Mouse (Mus musculus) megakaryocyte-erythroid progenitor cell, adult 5-6 weeks (primary cell): Measurements from ENCODE around the gene Pip5kl1. TPM values are rescaled to one million over a fixed set of nuclear protein-coding genes. Genes with fewer than 3 reads are reported as not detected.

Experiments
- ATAC-seq: replicated peaks from 2 replicates; pipeline ENCODE4 v1.8.0; 2016; ENCODE audit warnings: mild to moderate bottlenecking, inconsistent platforms; ENCODE audit not compliant: severe bottlenecking, poor library complexity, low FRiP score, low TSS enrichment
- total RNA-seq, 2 experiments: library from RNA; stranded (forward) in 1 of 2; stranded (reverse) in 1 of 2; fragments of 200-1000, 215-1000 nt in 1 of 2; fragments of >200 nt in 1 of 2; fragmentation: Nextera tagmentation in 1 of 2; gene quantifications; 2 replicates each; pipeline ENCODE4 v1.2.3; 2014 to 2017

Gene Pip5kl1
- total RNA-seq (2014; fragmentation: Nextera tagmentation) (not detected in 2 replicates), total RNA-seq (2017) (0.23 TPM in 1 of 2 replicates, not detected in the other)

- ATAC-seq, result no peak
Observed at GRCm38 (mm10) chr2:32574497-32574896, at the start of gene Pip5kl1. Gene Pip5kl1, plus strand, starts transcription at chr2:32574797.

DNA sequence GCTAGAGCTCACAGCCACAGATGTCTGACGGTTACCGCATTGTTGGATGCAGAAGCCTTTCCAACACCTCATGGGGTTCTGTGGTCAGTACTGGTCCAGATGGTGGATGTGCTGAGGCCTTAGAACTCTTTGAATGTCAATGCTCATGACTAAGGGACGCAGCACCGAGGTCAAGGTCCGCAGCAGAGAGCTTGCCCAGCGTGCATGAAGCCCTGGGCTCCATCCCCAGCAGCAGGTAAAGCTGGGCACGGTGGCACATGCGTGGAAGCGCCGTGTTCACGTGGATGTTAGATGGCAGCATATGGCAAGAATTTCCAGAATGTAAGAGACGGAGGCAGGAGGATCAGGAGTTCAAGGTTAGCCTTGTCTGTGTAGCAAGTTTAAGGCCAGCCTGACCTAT is 48.8 kb upstream of the Pip5kl1 start:
- no peak for ATAC-seq

DNA sequence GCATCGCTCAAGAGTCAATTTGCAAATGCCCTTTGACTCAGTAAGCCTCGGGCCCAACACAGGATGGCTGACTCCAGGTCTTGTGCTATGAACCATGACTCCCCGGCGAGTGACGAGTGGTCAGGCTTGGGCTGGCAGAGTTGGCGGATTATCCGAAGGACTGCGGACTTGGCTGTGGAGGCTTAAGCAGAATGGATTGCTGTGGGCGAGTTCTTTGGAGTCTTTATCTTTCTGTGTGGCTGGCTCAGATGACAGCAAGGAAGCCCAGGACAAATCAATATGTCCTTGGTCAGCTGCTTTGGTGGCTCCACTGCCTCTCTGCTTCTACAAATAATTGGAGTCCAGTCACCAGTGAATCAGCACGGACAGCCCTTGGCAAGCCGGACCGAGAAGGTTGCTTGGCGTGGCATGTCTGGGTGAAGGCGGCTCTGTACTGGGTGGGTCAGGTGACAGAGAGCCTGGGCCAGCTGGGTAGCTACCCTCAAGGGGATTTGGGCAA is 47.1 kb upstream of the Pip5kl1 start:
- no peak for ATAC-seq

- ATAC-seq, result no peak
Observed at GRCm38 (mm10) chr2:32528326-32528725, 46.3 kb upstream of the Pip5kl1 start.

DNA sequence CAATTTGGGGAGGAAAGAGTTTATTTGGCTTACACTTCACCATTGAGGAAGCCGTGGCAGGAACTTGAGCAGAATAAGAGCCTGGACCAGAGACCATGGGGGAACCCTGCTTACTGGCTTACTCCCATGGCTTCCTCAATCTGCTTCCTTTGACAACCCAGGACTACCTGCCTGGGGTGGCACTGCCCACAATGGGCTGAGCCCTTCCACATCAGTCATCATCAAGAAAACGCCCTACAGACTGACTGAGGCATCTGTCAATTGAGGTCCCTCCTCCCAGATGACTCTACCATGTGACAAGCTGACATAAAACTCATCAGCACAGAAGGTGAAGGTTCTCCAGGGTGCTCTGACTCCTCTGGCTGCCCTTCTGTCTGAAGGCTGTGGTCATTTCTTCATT is 44.1 kb upstream of the Pip5kl1 start:
- no peak for ATAC-seq

GRCm38 (mm10) chr2:32533163-32533562 is 41.4 kb upstream of the Pip5kl1 start:
- no peak for ATAC-seq

GRCm38 (mm10) chr2:32534061-32534732 is 40.4 kb upstream of the Pip5kl1 start:
- ATAC-seq, result 0 out of 2 replicates have a peak, but pooled peaks have one; percentile 8

DNA sequence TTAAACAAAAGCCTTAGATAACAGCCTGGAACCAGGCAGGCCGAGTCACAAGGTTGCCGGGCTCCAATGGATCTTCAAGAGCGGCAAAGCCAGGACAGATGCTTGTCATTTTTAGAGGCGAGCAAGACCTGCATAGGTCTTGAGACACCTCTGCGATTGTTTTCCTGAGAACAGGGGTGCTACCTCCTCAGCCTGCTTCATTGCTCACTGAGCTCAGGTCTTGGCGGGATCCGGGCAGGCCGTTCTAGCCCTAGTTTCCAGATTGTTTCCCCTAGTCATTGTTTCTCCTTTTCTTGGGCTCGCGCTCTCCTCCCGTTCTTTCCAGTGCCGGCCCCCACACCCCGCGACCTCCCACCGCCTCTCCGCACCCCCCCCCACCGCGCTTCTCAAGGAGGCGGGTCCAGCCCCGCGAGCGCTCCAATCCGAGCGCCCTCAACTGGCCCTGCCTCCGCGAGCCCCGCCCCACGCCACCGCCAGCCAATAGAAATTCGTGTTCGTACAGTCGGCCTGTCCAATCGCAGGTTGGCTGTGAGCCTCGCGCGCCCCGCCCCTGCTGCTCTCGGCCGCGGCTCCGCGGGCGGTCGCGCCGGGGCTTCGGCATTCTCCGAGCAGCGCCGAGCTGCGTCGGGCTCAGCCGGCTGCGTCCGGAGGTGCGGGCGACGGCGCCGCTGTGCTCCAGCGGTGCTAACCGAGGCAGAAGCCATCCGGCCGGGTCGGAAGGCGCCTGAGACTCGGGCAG is 39.7 kb upstream of the Pip5kl1 start, which contains the start of gene Fam102a:
TSS of gene Fam102a (plus strand) at position 600 of the 739 bp plus-strand sequence.
- ATAC-seq, result peak; percentile 91

DNA sequence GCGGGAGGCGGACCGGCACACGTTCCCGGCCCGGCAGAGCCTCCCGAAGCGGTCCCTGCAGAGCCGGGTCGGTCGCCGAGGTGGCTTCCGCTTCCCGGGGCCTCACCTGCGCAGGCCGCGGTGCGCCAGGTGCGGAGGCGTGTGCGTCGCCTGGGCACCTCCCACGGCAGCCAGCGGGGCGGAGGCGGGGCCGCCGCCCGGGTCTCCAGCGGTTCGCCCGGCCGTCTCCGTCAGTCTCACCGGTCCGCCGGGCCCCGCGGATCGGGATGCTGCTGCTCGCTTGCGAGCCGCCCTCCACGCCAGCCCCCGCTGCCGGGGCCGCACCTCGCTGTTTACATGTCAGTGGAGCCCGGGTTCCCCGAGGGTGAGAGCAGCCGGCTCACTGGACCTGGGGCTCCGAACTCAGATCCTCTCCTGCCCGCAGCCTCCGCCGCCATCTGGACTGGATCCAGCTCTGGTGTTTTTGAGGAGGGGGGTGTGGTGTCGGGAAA is 39.1 kb upstream of the Pip5kl1 start:
- ATAC-seq, result no peak

- no peak for ATAC-seq
Observed at GRCm38 (mm10) chr2:32536086-32536633, 38.4 kb upstream of the Pip5kl1 start.

DNA sequence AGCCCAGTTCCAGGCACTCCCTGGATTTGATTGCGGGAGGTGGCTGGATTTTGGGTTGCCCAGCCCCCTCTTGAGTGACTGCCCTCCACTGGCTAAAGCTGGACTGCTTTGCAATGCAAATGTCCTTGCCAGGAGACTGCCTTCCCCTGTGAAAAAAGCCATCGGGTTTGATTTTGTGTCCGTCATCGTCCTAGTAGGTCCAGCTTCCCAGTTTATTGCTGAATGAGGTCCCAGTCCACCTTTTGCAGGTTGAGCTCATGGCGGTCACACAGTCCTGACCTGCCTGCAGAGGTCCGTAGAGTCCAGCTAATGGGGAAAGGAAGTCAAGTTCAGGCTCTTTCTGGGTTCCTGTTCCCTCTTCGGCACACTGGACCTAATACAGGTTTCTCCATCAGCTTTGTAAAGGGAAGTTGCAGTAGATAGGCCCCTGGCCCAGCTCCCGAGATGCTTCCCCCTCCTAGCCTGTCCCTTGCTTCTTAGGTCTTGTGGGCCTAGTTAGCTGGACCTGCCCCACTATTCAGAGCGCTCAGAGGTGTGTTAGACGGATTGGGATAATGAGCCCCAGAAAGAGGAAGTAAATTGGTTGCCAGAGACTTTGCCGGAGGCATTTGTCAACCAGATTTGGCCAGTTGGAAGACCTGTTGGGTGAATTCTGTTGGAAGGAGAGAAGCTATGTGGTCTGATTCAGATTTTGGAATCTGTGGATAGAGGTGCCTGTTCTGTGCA is 37.8 kb upstream of the Pip5kl1 start:
- no peak for ATAC-seq

DNA sequence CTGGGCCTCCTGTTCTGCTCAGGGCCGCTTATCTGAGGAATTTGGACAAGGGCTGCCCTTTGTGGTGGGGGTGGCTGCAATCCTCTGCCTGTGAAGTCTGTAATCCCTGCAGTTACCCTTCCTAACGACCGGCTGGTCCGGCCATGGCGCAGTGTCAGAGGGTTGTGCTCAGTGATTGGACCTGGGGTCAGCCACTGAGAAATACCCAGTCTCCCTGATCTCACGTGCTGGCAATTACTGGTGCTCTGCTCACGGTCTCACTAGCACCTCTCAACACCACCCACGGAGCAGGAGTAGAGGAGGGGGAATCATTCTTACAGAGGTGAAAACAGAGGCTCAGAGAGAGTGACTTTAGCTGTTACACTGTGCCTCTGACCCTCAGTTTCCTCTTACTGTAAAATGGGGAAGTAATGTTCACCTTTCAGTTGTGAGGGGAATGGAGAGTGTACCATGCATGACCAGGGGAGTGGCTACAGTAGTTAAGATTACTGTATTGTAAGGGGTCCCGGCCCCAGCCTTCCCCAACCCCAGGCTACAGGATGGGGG is 37.2 kb upstream of the Pip5kl1 start:
- no peak for ATAC-seq

DNA sequence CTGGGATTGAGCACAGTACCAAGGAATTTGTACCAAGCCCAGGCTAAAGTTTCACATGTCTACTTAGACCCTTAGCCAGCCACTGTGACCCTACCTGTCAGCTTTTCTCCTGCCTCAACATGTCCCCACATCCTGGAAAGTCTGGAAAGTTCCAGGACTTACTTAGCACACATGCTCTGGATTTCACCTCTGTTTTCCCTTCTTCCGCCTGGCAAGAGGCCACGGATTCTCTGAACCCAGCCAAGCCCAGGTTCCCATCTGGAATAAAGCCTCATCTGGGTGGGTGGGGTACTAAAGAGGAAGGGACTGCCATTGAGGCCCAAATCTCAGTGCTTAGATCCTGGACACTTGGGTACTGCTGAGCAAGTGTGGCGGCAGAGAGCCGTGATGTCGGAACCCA is 36.7 kb upstream of the Pip5kl1 start:
- no peak for ATAC-seq

DNA sequence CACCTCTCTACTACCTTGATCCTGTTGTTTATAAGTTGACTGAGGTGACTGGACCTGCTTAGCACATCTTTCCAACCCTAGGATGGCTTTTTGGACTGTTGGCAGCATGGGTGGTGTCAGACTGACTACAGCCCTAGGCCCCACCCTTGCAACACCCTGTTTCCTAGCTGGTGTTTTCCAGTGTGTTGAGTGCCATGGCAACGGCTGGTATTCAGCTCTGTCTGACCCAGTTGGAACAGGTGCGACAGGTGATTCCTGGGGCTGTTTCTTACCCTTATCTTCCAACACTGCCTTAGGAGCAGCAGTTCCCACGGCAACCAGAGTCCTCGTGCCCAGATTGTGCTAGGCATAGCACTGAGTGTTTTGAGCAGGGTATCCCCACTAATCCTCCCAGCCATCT is 36.1 kb upstream of the Pip5kl1 start:
- no peak for ATAC-seq

- ATAC-seq, result no peak
Observed at GRCm38 (mm10) chr2:32539452-32539981, 35.1 kb upstream of the Pip5kl1 start.

- ATAC-seq, result no peak
Observed at GRCm38 (mm10) chr2:32541333-32541908, 33.2 kb upstream of the Pip5kl1 start.

DNA sequence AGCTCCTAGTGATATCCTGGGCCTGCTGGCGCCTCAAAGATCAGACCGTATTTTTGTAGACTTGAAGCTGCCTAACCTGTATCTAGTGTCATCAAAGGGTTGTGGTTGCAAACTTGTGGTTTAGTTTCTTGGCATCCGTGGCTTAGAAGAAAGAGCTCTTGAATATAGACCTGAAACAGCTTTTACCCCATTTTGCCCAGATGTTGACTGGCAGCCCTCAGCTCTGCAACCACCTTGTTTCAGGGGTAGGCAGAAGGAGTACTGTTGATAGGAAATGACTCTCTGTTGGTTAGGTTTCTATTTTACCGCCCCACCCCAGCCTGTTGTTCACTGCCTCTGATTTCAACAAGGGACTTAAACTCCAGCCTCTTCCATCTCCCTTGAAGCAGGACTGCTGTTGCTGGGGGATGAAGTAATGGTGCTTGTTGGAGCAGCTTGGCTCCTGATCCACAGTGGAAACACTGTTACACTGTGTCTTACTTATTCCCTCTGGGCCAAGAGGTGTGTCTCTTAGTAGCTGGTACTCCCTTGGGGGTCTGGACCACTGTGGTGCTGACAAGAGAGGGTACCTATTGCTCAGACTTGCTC is 32.5 kb upstream of the Pip5kl1 start:
- 0 out of 2 replicates have a peak, but pooled peaks have one; percentile 9 for ATAC-seq

DNA sequence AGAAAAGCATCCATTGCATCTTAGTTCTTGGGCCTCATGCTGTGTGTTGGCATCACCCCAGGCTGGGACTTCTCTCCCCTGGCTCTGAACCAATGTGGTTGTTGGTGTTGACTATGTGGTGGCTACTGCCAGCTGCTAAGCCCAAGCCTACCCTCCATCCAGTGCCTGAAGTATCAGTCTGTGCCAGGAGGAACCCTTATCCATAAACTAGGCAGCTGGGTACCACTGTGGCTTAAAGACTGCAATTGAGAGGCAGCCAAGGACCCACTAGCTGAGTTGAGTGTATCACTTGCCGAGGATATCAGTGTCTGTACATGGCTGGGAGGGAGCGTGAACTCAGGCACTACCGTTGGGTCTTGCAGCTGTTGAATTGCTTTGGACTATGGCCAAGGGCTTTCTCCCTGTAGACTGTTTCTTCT is 31.6 kb upstream of the Pip5kl1 start:
- peak; percentile 59 for ATAC-seq
